Mouse (Mus musculus) left cerebral cortex, postnatal 14 days (tissue): ENCODE measurements around the gene Gm36245. TPM values are rescaled to one million over a fixed set of nuclear protein-coding genes. Genes with fewer than 3 reads are reported as not detected.
"Not testable (repeated sequence)": the region's sequence is repeated elsewhere in the genome, so short reads cannot be mapped to it uniquely, and the experiment has no call there.

Source experiments
- DNase-seq, 2 experiments: peaks; one replicate each; pipeline ENCODE4 v3.0.0; 2021 to 2022; ENCODE audit warnings: low spot score in 2 of 2, mixed read lengths in 1 of 2
- intact Hi-C: fragments of 180-260 bp; cut with DNase I; formaldehyde crosslinking; loops from one replicate; pipeline ENCODE4 v1.15.1; 2025
- long read RNA-seq, 2 experiments: library from polyadenylated mRNA; stranded (forward); transcript quantifications; one replicate each; pipeline ENCODE4 v2.0.0; 2021
- total RNA-seq, 2 experiments: library from RNA; stranded (reverse); gene quantifications; 2 replicates each; pipeline ENCODE4 v1.2.3; 2021

Gm36245 gene
- not detected for total RNA-seq
- long read RNA-seq, experiment 1, result 0 reads
- long read RNA-seq, experiment 2, result 0 reads

DNA sequence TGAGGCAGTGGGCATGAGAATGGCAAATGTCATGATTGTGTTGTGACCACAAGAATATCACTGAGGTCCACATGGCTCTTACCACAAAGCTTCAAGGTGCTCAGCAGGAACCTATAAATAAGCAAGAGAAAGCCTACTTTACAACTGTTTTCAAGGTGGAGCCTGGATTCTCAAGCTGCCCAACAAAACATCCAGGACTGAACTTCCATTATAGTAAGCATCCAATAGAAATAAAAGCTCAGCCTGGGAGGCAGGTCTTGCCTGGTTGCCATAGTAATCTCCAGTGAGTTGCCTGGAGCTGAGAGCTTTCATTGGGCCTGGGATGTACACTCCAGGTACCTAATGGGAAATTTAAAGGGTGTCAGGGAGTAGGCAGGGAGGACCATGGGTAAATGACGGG is at the start of gene Gm36245:
TSS of gene Gm36245 (plus strand) at position 301 of the 400 bp plus-strand sequence.
- DNase-seq, result peak in 1 of 2 experiments; percentile 10
- intact Hi-C loops, result no loop called here

DNA sequence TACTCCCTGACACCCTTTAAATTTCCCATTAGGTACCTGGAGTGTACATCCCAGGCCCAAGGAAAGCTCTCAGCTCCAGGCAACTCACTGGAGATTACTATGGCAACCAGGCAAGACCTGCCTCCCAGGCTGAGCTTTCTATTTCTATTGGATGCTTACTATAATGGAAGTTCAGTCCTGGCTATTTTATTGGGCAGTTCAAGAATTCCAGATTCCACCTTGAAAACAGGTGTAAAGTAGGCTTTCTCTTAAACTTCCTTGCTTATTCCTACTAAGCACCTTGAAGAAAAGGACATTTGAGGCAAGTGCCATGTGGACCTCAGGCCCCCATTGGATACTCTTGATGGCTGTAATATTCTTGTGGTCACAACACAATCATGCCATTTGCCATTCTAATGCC is 37.3 kb upstream of the Gm36245 start, which contains the start of gene 1700025B11Rik:
TSS of gene 1700025B11Rik (minus strand) at position 101 of the 400 bp plus-strand sequence.
- intact Hi-C loops, result no loop called here
- no peak for DNase-seq

DNA sequence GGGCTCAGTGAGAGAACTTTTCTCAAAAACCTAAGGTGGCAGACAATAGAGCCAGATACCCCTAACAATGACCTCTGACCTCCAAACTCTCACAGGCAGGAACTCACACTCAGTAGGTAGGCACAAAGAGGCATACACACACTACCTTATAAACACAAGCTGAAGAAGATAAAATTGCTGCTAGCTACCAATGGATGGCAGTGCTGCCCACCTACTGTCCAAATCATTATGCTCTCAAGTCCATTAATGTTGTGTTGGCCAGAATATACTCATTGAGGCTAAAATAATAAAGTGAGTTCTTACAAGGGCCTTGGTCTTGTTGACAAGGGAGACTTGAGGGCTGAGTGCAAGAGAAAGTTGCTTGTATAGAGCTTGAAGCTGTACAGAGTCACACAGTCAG is 35.8 kb upstream of the Gm36245 start:
- DNase-seq, result no peak
- intact Hi-C loops, result no loop called here

DNA sequence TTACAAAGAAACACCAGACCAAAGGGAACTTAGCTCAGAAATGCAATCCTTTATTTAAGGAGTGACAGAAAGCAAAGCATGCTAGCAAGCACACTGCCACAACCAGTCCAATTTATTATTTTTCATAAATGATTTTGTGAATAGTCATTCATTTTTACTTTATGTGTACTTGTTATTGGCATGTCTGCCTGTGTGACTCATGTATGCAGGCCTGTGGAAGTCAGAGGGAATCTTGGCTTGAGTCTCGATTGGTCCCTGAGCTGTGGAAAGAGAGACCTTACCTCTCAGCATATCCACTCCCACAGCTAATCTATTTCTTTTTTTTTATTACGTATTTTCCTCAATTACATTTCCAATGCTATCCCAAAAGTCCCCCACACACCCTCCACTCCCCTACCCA is 20.3 kb upstream of the Gm36245 start:
- DNase-seq, result no peak
- intact Hi-C loops, result no loop called here

DNA sequence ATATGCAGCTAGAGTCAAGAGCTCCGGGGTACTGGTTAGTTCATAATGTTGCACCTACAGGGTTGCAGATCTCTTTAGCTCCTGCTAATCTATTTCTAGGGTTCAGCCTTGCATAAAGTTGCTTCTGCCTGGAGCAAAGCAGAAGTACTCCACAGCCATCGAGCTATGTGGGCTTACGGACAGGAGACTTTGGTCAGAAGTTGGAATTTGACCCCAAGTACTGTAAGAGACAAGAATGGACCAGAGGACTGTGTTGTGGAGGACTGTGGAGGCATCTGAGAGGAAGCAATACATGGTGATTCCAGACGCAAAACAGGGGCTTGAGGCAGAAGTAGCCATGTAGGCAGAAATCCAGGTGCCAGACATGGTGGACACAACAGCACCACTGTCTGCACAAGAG is 19.7 kb upstream of the Gm36245 start:
- no peak for DNase-seq
- intact Hi-C loops, result no loop called here

DNA sequence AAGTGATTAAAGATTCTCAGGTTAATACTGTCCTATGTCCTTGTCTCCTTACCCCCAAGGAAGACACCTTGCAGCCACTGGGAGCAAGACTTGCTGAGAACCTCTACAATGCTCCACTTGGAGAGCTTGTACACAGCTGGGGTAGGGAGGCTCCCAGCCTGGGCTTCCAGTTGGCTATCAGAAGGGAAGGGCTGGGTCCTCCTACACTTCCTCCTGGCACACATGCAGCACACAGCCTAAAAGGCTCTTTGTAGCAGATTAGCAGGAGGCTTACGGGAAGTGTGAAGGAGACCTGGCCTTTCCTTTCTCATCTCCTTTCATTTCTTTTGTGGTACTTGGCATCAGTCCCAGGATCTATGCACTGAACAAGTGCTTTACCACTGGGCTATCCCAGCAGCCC is 17.4 kb upstream of the Gm36245 start:
- DNase-seq, result peak; percentile 7 to 18
- intact Hi-C loops, result no loop called here

DNA sequence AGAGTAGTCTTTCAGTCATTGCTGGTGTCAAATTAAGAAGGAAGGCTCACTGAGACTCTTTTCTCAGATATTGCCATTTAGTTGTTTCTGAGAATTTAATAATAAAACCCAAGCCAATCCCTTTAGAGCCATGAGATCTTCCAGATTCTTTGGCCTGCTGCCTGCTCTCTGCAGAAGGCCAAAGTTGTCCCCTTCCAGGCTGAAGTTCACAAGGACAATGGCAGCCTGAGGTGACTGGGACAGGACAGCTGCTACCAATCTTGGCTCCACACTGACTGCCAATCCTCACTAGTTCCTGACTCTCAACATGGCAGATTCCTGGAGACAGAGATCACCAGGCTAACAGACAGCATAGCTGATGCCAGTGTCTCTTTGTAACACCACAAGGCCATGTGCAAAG is 12.0 kb upstream of the Gm36245 start:
- intact Hi-C loops, result no loop called here

DNA sequence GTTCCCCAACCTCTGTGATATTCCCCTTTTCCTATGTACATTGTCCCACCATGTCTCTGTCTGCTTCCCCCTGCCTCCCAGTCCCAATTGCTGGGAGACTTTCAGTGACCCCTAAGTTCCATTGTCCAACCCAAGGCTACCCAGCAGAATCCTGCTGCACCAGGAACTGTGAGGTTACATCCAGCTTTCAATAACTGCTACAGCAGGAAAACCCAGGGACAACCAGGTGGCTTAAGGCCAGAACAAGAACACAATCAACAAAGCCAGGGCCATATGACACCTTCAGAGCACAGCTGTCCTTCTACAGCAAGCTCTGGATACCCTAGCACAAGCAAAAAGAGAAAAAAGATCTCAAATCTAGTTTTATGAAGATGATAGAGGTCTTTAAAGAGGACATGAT is 10.1 kb upstream of the Gm36245 start:
- no peak for DNase-seq
- intact Hi-C loops, result no loop called here

More for the DNA sequence above, 12.0 kb upstream of the Gm36245 start:
- no peak for DNase-seq

DNA sequence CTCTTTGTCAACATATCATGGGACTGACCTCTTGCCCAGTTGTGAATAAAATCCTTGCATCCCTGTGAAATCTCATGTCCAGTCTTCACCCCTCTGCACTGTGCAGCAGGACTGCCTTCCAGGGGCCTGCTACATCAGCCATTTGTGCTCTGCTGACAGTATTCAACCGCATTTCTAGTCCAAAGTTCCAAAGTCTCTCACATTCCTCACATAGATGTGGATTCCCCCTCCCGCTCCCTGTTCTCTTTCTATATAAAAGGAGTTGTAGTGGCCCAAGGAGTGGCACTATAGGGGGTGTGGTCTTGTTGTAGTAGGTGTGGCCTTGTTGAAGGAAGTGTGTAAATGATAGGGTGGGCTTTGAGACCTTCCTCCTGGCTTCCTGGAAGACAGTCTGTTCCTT is 8.2 kb upstream of the Gm36245 start:
- intact Hi-C loops, result no loop called here

DNA sequence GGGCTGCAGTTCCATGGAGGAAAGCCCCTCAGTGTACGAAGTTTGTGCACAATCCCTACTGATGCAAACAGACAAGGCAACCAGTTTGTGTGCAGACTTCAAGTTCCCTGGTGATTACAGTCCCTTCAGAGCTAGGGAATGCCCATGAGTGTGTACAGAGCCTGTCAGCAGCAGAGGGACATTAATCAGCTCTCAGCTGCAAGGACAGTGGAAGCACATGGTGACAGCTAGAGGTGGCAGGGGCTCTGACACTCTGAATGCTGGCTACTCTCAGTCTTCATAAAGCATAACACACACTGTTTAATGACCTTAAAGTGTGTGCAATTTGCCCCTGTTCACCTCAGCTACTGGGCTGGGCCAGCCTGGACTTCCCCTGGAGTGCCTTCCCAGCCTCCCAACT is 5.5 kb upstream of the Gm36245 start:
- no peak for DNase-seq
- intact Hi-C loops, result no loop called here

More for the DNA sequence above, 8.2 kb upstream of the Gm36245 start:
- no peak for DNase-seq

DNA sequence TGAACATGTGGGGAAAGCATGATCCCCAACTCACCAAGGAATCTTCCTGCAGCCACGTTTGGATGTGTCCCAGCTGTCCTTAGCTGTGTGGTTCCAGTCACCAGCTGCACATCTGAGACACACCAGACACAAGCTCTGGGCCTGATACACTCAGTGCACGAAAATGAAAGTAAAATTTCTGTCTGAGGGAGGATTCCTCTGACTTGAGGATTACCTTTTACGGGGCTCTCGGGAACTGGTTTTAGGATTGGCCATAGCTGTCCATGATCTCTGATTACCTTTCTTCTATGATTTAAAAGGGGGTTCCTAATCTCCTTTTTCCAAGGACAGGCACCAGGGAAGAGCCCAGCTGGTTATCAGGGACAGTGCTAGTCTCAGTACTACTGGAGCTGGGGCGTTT is 3.1 kb upstream of the Gm36245 start, which contains the start of gene Apol10b:
TSS of gene Apol10b (minus strand) at position 165 of the 400 bp plus-strand sequence.
- intact Hi-C loops, result no loop called here
- DNase-seq, result no peak

DNA sequence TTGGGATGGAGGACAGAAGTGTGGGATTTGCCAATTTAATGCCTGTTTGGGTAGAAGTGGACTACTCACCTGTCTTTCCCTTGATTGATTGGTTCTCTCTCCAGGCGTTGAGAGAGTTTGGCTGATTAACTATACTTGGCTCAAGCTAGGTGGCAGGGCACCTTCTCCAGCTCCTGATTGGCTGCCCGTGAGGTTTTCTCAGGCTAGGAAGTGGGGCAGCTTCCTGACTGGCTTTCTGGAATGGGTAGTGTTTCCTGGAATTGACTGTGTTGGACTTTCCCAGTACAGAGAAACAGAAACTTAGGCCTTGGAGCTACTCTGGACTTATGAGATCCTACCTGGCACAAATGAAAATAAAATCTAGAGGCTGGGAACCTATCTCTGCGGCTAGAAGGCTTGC is 629 bp upstream of the Gm36245 start:
- intact Hi-C loops, result no loop called here
- no peak for DNase-seq

DNA sequence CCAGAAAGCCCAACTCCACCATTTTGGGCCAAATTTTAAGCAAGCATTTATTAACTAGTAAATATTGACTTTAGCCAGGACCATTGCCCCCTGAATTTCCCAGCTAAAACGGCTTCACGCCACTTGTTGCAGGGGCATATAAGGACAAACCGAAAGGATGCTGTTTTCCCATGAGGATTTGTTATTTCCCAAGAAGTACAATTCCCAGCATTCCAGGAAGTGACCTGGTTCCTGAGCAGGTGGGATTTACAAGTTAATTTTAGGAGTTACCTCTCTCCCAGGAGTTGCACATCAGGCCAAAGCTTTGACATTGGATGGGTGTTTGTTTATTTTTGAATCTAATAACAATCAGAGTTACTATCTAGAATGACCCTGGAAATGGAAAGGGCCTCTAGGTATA is 7.0 kb downstream of the Gm36245 start:
- intact Hi-C loops, result no loop called here
- no peak for DNase-seq

DNA sequence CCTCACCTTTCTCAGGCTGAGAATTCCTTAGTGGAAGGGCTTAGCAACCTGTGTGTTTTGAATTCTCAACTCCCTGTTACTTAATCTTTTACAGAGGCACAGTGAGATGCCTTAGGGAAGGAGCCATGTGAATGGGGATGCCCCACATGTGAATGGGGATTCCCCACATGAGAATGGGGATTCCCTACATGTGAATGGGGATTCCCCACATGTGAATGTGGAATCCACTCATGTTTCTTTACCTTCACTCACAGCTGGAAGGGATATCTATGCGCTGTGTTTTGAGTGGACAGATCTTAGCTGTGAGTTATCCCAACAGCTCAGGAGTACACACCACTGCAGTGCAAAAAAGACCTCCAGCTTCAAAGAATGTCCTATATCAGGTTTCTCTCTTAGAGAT is 25.7 kb downstream of the Gm36245 start:
- DNase-seq, result no peak
- intact Hi-C loops, result no loop called here

DNA sequence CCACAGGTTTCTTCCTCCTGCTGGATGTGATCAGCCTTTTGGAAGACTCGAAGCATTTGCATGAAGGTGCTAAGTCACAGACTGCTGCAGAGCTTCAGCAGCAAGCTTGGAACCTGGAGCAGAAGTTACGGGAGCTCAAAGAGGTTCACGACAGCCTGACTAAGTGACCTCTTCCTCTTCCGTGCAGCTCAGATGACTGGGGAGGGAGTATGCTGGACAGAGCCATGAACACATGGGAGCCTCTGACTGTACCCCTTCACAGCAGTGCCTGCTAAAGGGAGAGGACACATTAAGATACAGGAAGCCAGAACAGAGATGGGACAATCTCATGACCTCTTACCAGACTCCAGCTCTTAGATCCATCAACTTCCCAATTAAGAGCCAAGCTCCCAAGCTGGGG is 27.4 kb downstream of the Gm36245 start:
- DNase-seq, intact Hi-C loops: not testable (repeated sequence)

DNA sequence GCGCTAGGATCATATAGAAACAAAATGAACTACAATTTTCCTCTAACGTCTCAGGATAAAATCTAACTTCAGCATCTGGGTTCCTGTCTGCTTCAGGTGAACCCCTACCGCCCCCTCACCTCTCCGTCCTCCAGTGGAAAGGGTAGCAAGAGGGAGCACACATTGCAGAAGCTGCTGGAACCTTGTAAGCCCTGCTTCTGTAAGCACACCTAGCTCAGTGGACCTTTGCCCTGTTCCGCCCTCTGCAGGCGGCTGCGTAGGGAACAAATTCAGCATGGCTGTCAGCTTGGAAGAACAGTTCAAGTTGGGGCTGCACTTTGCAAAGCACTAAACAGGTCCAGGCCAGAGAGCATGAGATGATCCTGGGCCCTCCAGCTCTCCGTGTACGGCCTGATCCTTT is 29.6 kb downstream of the Gm36245 start:
- DNase-seq, intact Hi-C loops: not testable (repeated sequence)

DNA sequence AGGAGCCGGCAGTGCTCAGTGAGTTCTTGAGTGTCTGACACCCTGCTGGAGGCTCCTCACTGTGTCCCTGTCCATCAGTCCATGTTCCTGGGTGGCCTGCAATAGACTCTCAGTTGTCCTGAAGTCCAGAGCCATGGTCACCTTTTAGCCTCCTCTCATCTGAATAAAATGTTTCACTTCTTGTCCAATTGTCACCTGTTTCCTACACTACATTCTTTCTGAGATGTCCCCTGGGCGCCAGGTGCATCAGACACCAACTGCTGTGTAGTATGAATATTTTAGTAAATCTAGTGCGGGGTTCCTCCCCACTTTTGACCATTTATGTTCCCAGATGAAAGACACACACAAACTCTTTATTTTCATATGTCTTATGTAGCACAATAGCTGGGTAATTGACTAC is 30.8 kb downstream of the Gm36245 start:
- not testable (repeated sequence) for DNase-seq
- intact Hi-C loops, result loop anchor here (2.0 kb wide), 1 partner anchor 109 kb away; no protein-coding TSS in a partner anchor

DNA sequence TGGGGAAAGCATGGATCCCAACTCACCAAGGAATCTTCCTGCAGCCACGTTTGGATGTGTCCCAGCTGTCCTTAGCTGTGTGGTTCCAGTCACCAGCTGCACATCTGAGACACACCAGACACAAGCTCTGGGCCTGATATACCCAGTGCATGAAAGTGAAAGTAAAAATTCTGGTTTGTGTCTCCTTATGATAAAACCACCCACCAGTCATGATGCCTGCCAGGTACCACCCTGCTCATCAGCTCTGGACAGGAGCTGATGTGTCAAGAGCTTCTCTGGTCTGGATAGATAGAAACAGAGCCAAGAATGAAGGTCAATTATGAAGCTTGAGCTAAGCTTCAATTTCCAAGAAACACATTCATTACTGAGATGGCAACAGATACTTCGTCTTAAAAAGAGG is 44.1 kb downstream of the Gm36245 start, which contains the start of gene Apol11b:
TSS of gene Apol11b (minus strand) at position 111 of the 400 bp plus-strand sequence.
- DNase-seq, intact Hi-C loops: not testable (repeated sequence)

DNA sequence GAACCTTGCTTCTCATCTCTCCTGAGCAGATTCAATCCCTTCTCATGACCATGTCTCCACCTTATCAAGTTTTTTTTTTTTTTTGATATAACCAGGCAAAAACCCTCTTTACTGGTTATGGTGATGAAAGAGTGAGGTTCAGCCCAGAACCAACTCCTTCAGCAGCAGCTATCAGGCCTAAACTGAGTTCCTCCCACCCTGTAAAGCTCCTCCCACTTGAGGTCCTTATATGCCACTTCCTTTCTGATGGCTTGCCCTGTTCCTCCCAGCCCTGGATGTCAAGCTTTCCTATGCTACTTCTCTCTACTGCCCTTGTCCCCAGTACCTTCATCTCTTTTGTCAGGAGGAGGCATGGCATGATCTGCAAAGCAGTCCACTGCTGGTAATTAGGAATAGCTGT is 52.1 kb downstream of the Gm36245 start:
- intact Hi-C loops, DNase-seq: not testable (repeated sequence)
